Mouse (Mus musculus) left cerebral cortex, postnatal 4 days (tissue): ENCODE measurements around the gene Sema3d. TPM values are rescaled to one million over a fixed set of nuclear protein-coding genes. Genes with fewer than 3 reads are reported as not detected.

ENCODE experiments used
- DNase-seq: peaks from one replicate; pipeline ENCODE4 v3.0.0-alpha.2; 2022
- intact Hi-C: fragments of 180-260 bp; cut with DNase I; formaldehyde crosslinking; loops from one replicate; pipeline ENCODE4 v1.15.1; 2025
- total RNA-seq, 2 experiments: library from RNA; stranded (reverse); gene quantifications; 2 replicates each; pipeline ENCODE4 v1.2.3; 2021

Gene Sema3d
- total RNA-seq, 2 experiments from 2014 or later: 6.3 to 6.9 TPM

DNA sequence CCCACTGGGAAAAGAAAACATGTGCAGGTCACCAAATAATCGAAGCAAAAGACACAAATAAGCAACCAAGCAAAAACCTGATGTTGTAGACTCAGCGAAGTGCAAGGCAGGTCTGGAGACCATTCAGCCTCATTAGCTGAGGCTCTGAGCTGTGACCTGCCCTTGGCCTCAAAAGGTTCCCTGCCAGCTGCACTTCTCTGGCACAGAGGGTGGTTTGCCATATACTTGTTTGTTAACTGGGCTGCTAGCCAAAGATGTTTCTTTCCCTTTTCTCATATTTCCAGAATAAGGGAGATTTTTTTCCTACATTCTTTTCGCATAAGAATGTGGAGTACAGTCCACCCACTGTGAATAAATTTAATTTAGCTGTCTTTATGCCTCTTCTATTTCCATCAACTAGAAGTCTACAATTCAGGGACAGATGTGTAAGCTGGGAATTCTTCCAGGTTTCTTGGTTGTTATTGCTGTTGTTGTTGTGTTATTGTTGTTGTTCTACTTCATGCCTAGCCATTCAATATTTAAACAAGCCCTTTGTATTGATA lies 200.2 kb downstream of the Sema3d start:
- intact Hi-C loops: no loop called here
- no peak for DNase-seq

DNA sequence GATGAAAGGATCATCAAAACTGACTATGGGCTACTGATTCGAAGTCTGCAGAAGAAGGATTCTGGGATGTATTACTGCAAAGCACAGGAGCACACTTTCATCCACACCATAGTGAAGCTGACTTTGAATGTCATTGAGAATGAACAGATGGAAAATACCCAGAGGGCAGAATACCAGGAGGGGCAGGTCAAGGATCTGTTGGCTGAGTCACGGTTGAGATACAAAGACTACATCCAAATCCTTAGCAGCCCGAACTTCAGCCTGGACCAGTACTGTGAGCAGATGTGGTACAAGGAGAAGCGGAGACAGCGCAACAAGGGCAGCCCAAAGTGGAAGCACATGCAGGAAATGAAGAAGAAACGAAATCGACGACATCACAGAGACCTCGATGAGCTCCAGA lies 201.7 kb downstream of the Sema3d start:
- intact Hi-C loops: no loop called here

DNA sequence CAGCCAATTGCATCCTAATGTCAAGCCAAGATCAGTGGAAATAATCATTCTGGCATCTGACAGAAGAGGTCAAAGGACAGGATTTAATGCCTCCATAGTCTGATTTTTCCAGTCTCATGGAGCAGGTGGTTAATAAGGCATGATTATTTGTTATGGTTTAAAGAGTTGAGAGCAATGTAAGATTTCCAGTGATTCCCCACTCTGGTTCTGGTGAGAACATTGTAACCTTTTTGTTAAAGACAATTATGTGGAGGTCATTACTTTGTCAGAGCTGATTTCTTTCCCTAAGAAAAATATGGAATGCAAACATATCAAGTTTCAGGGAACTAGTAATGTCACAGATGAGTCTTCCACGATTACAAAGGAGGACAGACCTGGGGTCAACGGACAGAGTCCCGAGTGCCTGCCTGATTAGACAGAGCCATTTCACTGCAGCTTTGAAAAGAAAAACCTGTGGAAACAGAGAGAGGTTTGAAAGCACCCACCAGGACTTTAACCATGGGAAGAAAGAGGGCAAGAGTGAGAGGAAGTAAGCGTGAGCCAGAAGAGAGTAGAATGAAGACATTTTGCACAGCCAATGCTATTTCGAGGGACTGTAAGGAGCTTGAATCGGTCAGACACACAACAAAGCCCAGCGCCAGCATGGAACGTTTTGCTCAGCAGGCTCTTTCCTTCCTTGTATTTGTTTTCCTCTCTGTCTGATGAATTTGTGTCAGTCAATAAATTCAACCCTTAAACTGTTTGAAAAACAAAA lies 251.2 kb downstream of the Sema3d start:
- intact Hi-C loops: no loop called here
- no peak for DNase-seq

More for the DNA sequence above, 201.7 kb downstream of the Sema3d start:
- no peak for DNase-seq

DNA sequence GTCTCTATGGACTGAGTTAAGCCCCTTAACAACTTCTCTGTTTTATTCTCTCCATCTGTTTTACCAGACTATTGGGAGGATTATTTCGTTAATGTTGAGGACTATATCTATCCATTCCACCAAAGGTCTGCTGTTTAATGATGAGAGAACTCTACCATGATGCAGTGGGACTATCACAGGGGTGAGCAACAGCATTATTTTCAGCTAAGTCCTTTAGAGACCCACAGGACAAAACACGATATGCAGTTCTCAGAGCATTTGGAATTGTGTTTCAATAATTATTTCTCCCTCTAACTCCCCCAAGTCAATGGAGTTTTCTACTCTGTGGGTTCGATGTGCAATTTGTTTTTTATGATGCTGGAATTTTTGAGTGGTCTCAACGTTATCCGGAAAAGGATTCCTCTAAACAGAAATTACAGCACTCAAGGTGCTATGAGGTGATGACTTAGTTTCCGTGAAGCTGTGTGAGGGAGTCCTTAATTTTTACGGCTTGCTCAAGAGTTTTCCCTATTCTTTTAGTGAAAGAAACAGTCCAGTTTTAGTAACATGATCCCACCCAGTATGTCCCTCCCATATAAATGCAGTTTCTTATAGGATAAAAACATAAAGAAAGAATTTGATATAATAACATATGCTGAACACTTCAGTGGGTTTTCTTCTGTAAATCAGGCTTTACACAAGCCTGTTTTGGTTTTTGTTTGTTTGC lies 254.7 kb downstream of the Sema3d start:
- intact Hi-C loops: no loop called here
- no peak for DNase-seq
